Mouse (Mus musculus): Measurements from ENCODE around the gene Exosc8.
"Not testable (repeated sequence)": the region's sequence is repeated elsewhere in the genome, so short reads cannot be mapped to it uniquely, and the experiment has no call there.

Exosc8 gene

GRCm38 (mm10) chr3:54735247-54736046, at the start of gene Exosc8, which contains the start of gene Alg5:
Gene Exosc8 (minus strand): TSS chr3:54735393.
Gene Alg5 (plus strand): TSS chr3:54735539.
- DNase-seq, result peak; percentile 83 to 95

DNA sequence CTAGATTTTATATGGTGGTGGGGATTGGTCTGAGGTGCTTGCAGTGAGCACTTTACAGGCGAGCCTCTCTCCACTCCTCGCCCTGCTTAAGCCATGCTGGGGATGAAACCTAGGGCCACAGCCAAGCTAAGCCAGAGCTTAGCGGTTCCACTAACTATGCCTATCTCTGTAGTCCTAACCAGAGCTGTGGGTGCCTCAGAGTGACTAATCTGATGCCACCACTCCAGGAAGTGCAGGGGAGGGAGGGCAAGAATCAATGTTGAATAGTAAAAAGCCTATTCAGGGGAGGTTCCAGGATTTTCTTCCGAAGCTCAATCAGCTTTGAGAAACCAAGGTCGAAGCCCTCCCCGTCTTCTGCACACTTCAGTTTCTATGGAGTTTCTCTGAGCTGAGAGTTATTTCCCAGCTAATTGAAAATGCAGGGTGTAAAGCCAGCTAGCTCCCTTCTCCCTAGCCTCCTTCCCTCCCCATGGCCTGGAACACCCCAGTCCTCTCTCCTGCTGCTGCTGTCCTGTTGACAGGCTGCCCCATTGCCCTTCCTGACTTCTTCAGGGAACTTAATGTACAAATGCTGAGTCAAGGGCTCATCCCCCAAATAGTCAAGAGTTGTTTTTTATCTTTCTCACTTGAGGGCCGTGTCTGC, 40.9 kb upstream of the Exosc8 start:
- DNase-seq, result no peak

- no peak for DNase-seq
Observed at GRCm38 (mm10) chr3:54773613-54774012, 38.4 kb upstream of the Exosc8 start.

DNA sequence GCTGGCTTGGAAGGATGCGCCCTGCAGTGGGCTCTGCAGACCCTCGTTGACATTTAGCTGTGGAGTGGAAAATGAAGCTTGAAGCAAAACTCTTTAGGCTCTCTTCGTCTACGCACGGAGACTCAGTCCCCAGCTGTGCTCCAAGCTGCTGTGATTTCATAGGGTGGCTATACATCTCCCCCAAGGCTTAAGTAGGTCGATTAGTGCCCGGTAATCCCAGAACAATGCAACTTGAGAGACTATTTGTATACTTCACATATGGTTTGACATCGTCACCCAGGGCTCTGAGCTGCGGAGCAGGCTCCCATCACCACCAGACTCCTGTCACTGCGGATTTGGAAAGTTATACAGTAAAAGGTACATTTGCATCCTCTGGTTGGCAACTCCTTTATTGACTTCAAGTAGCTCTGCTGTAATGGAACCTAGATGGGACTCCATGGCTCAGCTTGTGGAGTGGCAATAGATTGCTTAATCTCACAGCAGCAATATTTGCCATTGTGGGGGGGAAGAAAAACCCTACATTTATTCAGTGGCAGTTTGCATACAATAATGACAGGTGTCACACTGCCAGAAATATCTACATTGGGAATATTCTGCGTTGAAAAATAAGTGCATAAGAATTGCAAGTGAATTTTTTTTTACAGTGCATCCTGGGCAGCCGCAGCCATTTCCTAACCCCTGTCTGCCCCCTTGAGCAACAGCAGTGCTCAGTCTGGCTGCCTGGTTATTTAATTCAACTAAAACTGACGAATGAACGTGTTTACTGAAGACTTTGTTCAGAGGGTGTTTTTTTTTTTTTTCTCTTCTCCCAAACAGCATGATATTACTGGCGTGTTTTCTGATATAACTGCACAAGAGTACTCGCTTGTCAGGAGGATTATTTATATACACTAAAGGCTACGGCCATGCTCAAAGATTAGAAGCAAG, 34.4 kb upstream of the Exosc8 start:
- DNase-seq, result no peak

DNA sequence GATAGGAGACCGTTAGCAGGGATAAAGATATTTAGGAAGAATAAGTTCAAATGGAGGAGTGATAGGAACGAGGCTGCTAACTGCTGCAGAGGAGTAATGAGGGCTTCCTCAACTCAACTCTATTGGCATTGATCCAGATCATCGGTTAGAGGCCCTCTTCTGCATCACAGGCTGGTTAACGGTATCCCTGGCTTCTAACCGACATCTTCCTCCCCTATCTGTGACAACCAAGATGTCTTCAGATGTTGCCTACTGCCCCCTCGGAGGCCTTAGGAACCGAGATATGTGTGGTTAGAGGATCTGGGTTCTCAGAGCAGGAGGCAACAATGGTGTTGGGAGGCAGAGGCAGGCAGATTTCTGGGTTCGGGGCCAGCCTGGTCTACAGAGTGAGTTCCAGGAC, 33.4 kb upstream of the Exosc8 start:
- no peak for DNase-seq

DNA sequence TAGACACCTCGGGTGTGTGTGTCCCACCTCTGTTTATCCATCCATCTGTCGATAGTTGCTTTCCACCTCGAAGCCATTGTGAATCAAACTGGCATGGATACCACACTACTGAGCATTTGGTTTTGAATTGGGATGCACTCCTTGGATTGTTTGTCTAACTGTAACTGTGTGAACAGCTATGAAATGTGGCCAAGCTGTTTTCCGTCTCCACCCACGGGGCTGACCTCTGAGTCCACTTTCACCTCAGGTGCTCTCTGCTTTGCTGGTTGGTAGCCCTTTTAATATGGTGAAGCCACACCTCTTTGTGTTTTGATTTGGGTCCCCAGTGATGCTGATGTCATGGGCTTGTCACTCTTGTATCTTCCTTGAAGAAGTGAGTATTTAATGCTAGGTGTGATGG, 31.6 kb upstream of the Exosc8 start:
- no peak for DNase-seq

DNA sequence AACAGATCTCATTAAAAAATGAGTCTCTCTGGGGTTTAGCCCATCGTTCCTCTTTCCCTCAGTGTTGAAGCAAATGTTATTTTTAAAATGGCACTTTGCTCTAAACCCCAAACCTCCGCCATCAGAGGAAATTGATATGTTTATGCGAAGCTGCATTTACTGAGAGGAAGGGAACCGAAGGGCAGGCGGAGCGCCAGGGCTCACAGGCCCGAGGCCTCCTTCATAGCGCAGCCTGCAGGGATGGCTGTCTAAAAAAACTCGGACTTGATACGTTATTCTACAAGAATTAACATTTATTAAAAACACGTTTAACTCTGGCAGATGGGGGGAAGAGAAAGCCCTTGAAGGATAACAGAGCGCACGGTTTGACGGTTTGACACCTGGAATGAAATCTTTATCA, 30.8 kb upstream of the Exosc8 start:
- no peak for DNase-seq

- DNase-seq, result not testable (repeated sequence)
Observed at GRCm38 (mm10) chr3:54765521-54765920, 30.3 kb upstream of the Exosc8 start.

DNA sequence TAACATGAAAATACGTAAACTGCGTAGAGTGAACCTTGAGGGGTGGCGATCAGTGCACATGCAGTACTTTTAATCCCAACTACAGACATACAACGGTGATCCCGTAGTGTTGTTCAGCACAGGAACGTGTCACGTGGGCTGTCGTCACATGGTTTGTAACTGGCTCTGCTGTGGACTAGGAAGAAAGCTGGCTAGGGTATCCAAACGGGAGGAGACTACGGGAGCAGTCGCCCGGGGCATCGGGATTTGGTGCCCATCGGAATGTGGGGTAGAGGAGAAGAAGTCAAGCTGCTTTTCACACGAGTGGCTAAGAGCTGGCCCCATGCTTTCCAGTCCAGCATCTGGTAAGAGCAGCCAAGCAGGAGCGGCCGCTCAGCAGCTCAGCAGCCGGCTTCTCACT, 29.2 kb upstream of the Exosc8 start:
- no peak for DNase-seq

DNA sequence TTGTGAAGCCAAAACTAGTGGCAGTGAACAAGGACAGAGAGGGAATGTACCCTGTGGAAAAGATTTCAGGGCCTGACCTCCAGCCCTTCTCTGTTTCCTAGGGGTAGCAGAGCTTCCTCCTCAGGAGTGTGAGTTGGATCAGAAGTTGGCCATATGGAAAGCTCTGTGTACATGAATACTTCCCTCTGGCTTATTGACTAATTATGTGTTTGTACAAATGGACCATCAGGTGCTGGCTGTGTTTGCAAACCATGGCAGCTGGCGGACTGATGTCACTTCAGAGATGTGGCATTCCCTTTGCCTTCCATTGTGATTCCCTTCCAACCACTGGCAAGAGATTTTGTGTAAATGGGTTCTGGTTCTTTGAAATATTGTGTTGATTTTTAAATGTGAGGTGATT, 26.1 kb upstream of the Exosc8 start:
- DNase-seq, result no peak

DNA sequence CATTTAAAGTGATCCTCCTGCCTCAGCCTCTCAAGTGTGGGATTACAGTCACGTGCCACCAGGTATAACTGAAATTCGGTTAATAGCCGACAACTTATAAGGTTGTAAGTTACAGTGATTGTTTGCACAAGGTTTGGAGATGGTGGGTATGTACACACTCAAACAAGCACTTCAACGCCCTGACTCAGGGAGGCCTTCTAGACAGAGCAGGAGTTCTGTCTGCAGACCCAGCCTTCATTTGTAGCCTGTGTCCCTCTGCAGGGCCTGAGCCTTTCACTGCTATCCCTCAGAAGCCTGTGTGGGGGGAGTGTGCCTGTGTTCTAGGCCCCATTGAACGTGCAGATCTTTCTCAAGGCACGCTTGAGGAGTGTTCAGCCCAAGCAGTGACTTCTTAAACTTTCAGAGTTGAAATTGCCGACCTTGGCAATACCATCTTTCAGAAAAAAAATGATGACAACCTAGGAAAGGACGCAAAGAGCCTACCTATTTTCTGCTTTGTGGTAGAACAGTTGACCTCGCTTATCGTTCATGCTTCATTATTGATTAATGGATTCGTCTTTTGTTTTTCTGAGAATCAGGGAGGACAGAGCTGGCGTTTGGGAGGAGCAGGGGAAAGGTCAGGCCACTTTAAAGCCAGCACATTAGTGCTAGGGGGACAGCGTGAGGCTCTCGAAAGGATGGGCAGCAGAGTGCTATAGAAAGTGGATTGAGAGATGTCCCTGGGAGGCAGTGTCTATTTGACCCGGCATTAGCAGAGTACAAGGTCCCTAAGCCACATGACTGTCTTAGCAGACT, 25.3 kb upstream of the Exosc8 start:
- DNase-seq, result no peak

GRCm38 (mm10) chr3:54759211-54759610, 24.0 kb upstream of the Exosc8 start:
- DNase-seq, result no peak

- no peak for DNase-seq
Observed at GRCm38 (mm10) chr3:54757446-54757845, 22.3 kb upstream of the Exosc8 start.

- DNase-seq, result no peak
Observed at GRCm38 (mm10) chr3:54756058-54756457, 20.9 kb upstream of the Exosc8 start.

DNA sequence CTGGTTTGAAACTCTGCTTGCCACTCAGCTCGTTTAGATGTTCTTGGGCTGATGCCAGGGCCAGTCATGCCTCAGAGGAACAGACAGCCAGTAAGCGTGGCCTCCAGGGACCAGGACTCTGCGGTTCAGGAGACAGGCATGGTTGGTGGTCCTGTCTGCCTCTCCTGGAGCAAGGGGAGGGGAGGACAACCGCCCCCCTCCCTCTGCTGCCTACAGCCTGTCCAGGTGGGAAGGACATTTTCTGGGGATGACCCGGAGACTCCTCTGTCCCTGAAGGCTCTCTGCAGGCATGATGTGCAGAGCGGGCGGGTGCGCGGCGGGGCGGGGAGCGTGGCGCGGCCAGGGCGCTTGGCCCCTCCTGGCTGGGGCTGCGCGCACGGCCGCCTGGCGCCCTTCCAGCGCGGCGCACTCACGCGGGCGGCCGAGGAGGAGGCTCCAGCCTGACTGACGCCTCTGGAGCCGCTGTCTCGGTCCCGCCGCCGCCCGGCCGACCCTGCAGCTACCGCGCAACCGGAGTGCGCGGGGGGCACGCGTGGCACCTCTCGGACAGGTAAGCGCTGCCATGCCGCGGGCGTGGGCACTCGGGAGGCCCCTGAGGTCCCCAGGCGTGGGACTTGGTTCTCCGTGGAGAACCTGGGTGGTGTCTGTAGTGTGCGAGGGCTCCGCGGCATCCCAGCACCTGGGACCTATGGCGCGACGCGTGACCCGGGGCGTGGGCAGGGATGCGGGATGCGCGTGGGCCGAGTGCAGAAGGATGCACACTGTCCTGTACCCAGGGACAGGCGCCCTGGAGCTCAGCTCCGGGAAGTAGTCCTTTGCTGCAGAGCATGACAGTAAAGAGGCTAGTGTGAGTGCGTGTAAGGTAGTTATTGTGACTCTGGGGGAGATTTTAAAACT, 20.2 kb upstream of the Exosc8 start, which contains the start of gene Smad9:
TSS of gene Smad9 (plus strand) at position 438 of the 897 bp plus-strand sequence.
- no peak for DNase-seq

DNA sequence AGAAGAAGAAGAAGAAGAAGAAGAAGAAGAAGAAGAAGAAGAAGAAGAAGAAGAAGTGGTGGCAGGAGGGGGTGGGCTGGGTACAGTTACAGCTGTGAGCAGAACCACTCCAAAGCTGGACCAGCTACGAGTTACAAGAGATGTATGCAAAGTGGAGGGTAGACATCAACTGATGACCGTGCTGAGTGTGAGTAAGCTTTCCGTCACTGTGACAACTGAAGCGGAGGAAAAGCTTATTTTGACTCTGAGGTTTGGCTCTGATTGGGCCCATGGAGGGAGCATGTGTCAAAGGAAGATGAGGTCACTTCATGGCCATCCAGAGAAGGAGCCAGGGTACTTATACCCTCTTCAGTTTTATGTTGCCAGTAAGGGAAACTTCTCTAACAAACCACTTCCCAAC, 18.2 kb upstream of the Exosc8 start:
- DNase-seq, result no peak

DNA sequence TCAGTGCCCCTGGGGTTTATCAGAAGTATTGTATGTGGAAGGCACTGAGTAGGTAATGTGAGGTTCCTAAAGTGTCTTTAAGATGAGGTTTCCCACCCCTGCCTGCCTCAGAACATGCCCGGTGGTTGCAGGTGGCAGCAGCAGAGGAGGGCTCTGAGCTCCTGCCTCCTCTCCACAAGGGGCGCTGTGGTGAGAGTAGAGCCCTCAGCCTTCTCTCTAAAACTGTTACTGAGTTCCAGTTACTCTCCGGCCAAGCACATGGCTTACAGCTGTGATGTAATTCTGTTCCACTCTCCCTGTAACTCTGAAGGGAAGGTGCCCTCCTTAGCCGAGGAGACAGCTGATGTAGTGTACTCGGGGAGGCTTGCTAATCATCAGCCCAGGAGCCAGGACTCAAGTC, 10.6 kb upstream of the Exosc8 start:
- DNase-seq, result peak in 1 of 2 experiments; percentile 11

- no peak for DNase-seq
Observed at GRCm38 (mm10) chr3:54741965-54742364, 6.8 kb upstream of the Exosc8 start.

GRCm38 (mm10) chr3:54737317-54737716, 2.1 kb upstream of the Exosc8 start:
- DNase-seq, result no peak

- DNase-seq, result no peak
Observed at GRCm38 (mm10) chr3:54736101-54736927, 1.1 kb upstream of the Exosc8 start.
